Mouse (Mus musculus): ENCODE results near the gene Kctd12. TPM values are rescaled to one million over a fixed set of nuclear protein-coding genes. Genes with fewer than 3 reads are reported as not detected.

Gene Kctd12
- 2.9 and 3.5 TPM in 2 replicates for polyA plus RNA-seq (2012; rRNA removed)
- polyA plus RNA-seq (2014; fragmentation: Nextera tagmentation; extraction: Ambion mirVana) = 2.3 and 2.9 TPM in 2 replicates

- ATAC-seq (ENCODE audit: insufficient read depth) (peak; percentile 88), DNase-seq (ENCODE audit: low read depth in 3 of 3, low spot score in 3 of 3) (peak; percentile 24 to 48 (median 29))
- H3K4me3 ChIP-seq (ENCODE audit: insufficient read depth in 1 of 2, low read depth in 2 of 2, low read length in 2 of 2) = peak within 1 kb of the TSS; percentile 57 to 59
- peaks cover 0 to 3% of the 10 kb centered on the region in 2 experiments; a peak in 2 of 4 replicates for H3K4me1 ChIP-seq (replicated peaks; ENCODE audit: control insufficient read depth in 2 of 2, insufficient read depth in 2 of 2, low read length in 1 of 2)
- peak within 1 kb of the TSS; percentile 67 for H3K4me2 ChIP-seq (ENCODE audit: low read depth)
- WGBS (ENCODE audit: insufficient replicate concordance) = under 1% methylated on average over 52 of the region's 66 CpGs
- no peaks in the 10 kb centered on the region for H3K9me3 ChIP-seq (ENCODE audit: control insufficient read depth, low read length)
- peak within 1 kb of the TSS; percentile 52; the same call in 1 of the 2 replicates for H3K27ac ChIP-seq
- H3K9ac ChIP-seq (replicated peaks) = no peak within 1 kb of the TSS; the same call in 1 of the 2 replicates
- no peaks in the 10 kb centered on the region for H3K36me3 ChIP-seq (replicated peaks; ENCODE audit: control insufficient read depth, insufficient read depth, low read depth)
- peaks cover 37% of the 10 kb centered on the region for H3K27me3 ChIP-seq (ENCODE audit: control insufficient read depth, insufficient read depth, low read length)
- peak; percentile 35; the same call in 1 of the 2 replicates for TF ChIP-seq CTCF (IDR thresholded peaks at IDR 0.05; ENCODE audit: low read depth)
- TF ChIP-seq EP300 (IDR thresholded peaks at IDR 0.05; ENCODE audit: low read depth) = no peak
Observed at GRCm38 (mm10) chr14:102982627-102983540, at the start of gene Kctd12. Gene Kctd12 (minus strand): TSS chr14:102982637.

- Histone ChIP-seq H3K36me3 (replicated peaks; ENCODE audit: control insufficient read depth, insufficient read depth, low read depth) (no peaks in the 10 kb centered on the region), H3K4me2 (ENCODE audit: low read depth) (no peak overlapping the region), H3K4me3 (ENCODE audit: insufficient read depth in 1 of 2, low read depth in 2 of 2, low read length in 2 of 2) (no peak overlapping the region), H3K4me1 (replicated peaks; ENCODE audit: control insufficient read depth in 2 of 2, insufficient read depth in 2 of 2, low read length in 1 of 2) (0 out of 4 replicates have a peak, but pooled peaks cover 0 to 3% of the 10 kb centered on the region in 2 experiments), H3K9ac (replicated peaks) (no peak overlapping the region), H3K9me3 (ENCODE audit: control insufficient read depth, low read length) (no peaks in the 10 kb centered on the region), H3K27ac (no peak overlapping the region), H3K27me3 (ENCODE audit: control insufficient read depth, insufficient read depth, low read length) (no peaks in the 10 kb centered on the region)
- DNase-seq (ENCODE audit: low read depth in 3 of 3, low spot score in 3 of 3) (no peak), ATAC-seq (ENCODE audit: insufficient read depth) (no peak)
- 38% methylated on average over 2 of the region's 2 CpGs for WGBS (ENCODE audit: insufficient replicate concordance)
- no peak for TF ChIP-seq CTCF (IDR thresholded peaks at IDR 0.05; ENCODE audit: low read depth)
Observed at GRCm38 (mm10) chr14:103029203-103029602, 46.8 kb upstream of the Kctd12 start.

GRCm38 (mm10) chr14:103020046-103020445 is 37.6 kb upstream of the Kctd12 start:
- 53% methylated on average over 2 of the region's 2 CpGs for WGBS (ENCODE audit: insufficient replicate concordance)
- DNase-seq (ENCODE audit: low read depth in 3 of 3, low spot score in 3 of 3) (no peak), ATAC-seq (ENCODE audit: insufficient read depth) (no peak)
- H3K4me1 ChIP-seq (replicated peaks; ENCODE audit: control insufficient read depth in 2 of 2, insufficient read depth in 2 of 2, low read length in 1 of 2) = no peaks in the 10 kb centered on the region
- no peak overlapping the region for H3K9ac ChIP-seq (replicated peaks)
- H3K4me3 ChIP-seq (ENCODE audit: insufficient read depth in 1 of 2, low read depth in 2 of 2, low read length in 2 of 2) = no peak overlapping the region
- no peaks in the 10 kb centered on the region for H3K36me3 ChIP-seq (replicated peaks; ENCODE audit: control insufficient read depth, insufficient read depth, low read depth)
- H3K27ac ChIP-seq = no peak overlapping the region
- H3K27me3 ChIP-seq (ENCODE audit: control insufficient read depth, insufficient read depth, low read length) = no peaks in the 10 kb centered on the region
- no peak overlapping the region for H3K4me2 ChIP-seq (ENCODE audit: low read depth)
- TF ChIP-seq EP300 (IDR thresholded peaks at IDR 0.05; ENCODE audit: low read depth) (no peak), CTCF (IDR thresholded peaks at IDR 0.05; ENCODE audit: low read depth) (no peak)
- no peaks in the 10 kb centered on the region for H3K9me3 ChIP-seq (ENCODE audit: control insufficient read depth, low read length)

GRCm38 (mm10) chr14:103017009-103017408 is 34.6 kb upstream of the Kctd12 start:
- Histone ChIP-seq H3K9ac (replicated peaks) (no peak overlapping the region), H3K4me3 (ENCODE audit: insufficient read depth in 1 of 2, low read depth in 2 of 2, low read length in 2 of 2) (no peak overlapping the region), H3K27ac (no peak overlapping the region), H3K4me2 (ENCODE audit: low read depth) (no peak overlapping the region), H3K27me3 (ENCODE audit: control insufficient read depth, insufficient read depth, low read length) (no peaks in the 10 kb centered on the region), H3K9me3 (ENCODE audit: control insufficient read depth, low read length) (no peaks in the 10 kb centered on the region), H3K4me1 (replicated peaks; ENCODE audit: control insufficient read depth in 2 of 2, insufficient read depth in 2 of 2, low read length in 1 of 2) (no peaks in the 10 kb centered on the region), H3K36me3 (replicated peaks; ENCODE audit: control insufficient read depth, insufficient read depth, low read depth) (no peaks in the 10 kb centered on the region)
- 15% methylated on average over 5 of the region's 5 CpGs for WGBS (ENCODE audit: insufficient replicate concordance)
- DNase-seq (ENCODE audit: low read depth in 3 of 3, low spot score in 3 of 3) (no peak), ATAC-seq (ENCODE audit: insufficient read depth) (no peak)
- no peak for TF ChIP-seq CTCF (IDR thresholded peaks at IDR 0.05; ENCODE audit: low read depth)
- no peak for TF ChIP-seq EP300 (IDR thresholded peaks at IDR 0.05; ENCODE audit: low read depth)

GRCm38 (mm10) chr14:103012563-103013150 is 30.2 kb upstream of the Kctd12 start:
- ATAC-seq (ENCODE audit: insufficient read depth) (peak; percentile 75; the same call in 1 of the 2 replicates), DNase-seq (ENCODE audit: low read depth in 3 of 3, low spot score in 3 of 3) (peak in 2 of 3 experiments; percentile 28 to 54)
- Histone ChIP-seq H3K4me1 (replicated peaks; ENCODE audit: control insufficient read depth in 2 of 2, insufficient read depth in 2 of 2, low read length in 1 of 2) (0 out of 4 replicates have a peak, but pooled peaks cover 0 to 2% of the 10 kb centered on the region in 2 experiments), H3K36me3 (replicated peaks; ENCODE audit: control insufficient read depth, insufficient read depth, low read depth) (no peaks in the 10 kb centered on the region), H3K27ac (no peak overlapping the region), H3K4me2 (ENCODE audit: low read depth) (no peak overlapping the region), H3K9ac (replicated peaks) (no peak overlapping the region), H3K9me3 (ENCODE audit: control insufficient read depth, low read length) (no peaks in the 10 kb centered on the region), H3K27me3 (ENCODE audit: control insufficient read depth, insufficient read depth, low read length) (no peaks in the 10 kb centered on the region), H3K4me3 (ENCODE audit: insufficient read depth in 1 of 2, low read depth in 2 of 2, low read length in 2 of 2) (no peak overlapping the region)
- no peak for TF ChIP-seq EP300 (IDR thresholded peaks at IDR 0.05; ENCODE audit: low read depth)
- peak; percentile 82 for TF ChIP-seq CTCF (IDR thresholded peaks at IDR 0.05; ENCODE audit: low read depth)
- WGBS (ENCODE audit: insufficient replicate concordance) = 11% methylated on average over 4 of the region's 4 CpGs

All from liver, embryonic 14.5 days (tissue).